In genomic region chr12:55385931-55386330, GRCm38 (mm10) we compare ENCODE assay signal across 10 mouse cellular contexts. TPM values are rescaled to one million over a fixed set of nuclear protein-coding genes. Genes with fewer than 3 reads are reported as not detected.
A peak's percentile ranks its signal among the peaks of the same experiment; 100 is the strongest.
DNase-seq lines count a peak whose midpoint lies in the region; ATAC-seq lines count a peak whose summit lies in the region.
"Had no signal": no experiment of that assay in that cellular context is flagged by ENCODE, and none has a peak within 500 bp of the region (broad histone marks: within the 10 kb centered on the region; RNA-seq: fewer than 3 reads in every experiment).

No protein-coding gene starts in this region.

- no peak for ATAC-seq in kidney, embryonic 14.5 days (ENCODE audit: low FRiP score, low TSS enrichment)
- ATAC-seq: forebrain, embryonic 15.5 days had no signal

- peaks cover 7% of the 10 kb centered on the region; the same call in 1 of the 2 replicates for H3K4me1 ChIP-seq in kidney, embryonic 14.5 days (ENCODE audit: control insufficient read depth, insufficient read depth, low read length)
- H3K4me1 ChIP-seq: forebrain, embryonic 15.5 days had no signal

- no peaks in the 10 kb centered on the region for H3K9me3 ChIP-seq in kidney, embryonic 14.5 days (ENCODE audit: control insufficient read depth, low read length)
- H3K9me3 ChIP-seq: forebrain, embryonic 15.5 days had no signal

- H3K36me3 ChIP-seq in kidney, embryonic 14.5 days (ENCODE audit: control insufficient read depth, insufficient read depth, low read length) = no peaks in the 10 kb centered on the region
- H3K36me3 ChIP-seq: forebrain, embryonic 15.5 days had no signal

- 59% methylated on average over 6 of the region's 6 CpGs for WGBS in kidney, embryonic 14.5 days

- H3K9ac ChIP-seq in kidney, embryonic 14.5 days (ENCODE audit: low read depth, low read length) = no peak overlapping the region
- H3K9ac ChIP-seq: forebrain, embryonic 15.5 days had no signal

- H3K27me3 ChIP-seq in kidney, embryonic 14.5 days (ENCODE audit: control insufficient read depth, insufficient read depth, low read length) = no peaks in the 10 kb centered on the region
- H3K27me3 ChIP-seq: forebrain, embryonic 15.5 days had no signal

- H3K4me3 ChIP-seq in kidney, embryonic 14.5 days (ENCODE audit: low read length) = no peak overlapping the region
- H3K4me3 ChIP-seq: forebrain, embryonic 15.5 days had no signal

- H3K4me2 ChIP-seq in kidney, embryonic 14.5 days (replicated peaks; ENCODE audit: low read depth, low read length) = no peak overlapping the region
- H3K4me2 ChIP-seq: forebrain, embryonic 15.5 days had no signal

- DNase-seq in kidney, postnatal 14 days = peak; percentile 54
- DNase-seq in ES-CJ7 (ENCODE audit: low read depth, low spot score) = peak; percentile 65
- peak; percentile 78 for DNase-seq in ZHBTc4 (ENCODE audit: low read depth, low spot score)
- peak; percentile 57 for DNase-seq in heart, postnatal 25 days (ENCODE audit: low spot score)
- DNase-seq in cerebellum, postnatal 10 days = no peak
- DNase-seq in cerebellum, adult 9-11 months = no peak
- DNase-seq in cerebellum, adult 9-10 months = no peak

- no peak overlapping the region for H3K27ac ChIP-seq in kidney, embryonic 14.5 days (ENCODE audit: low read depth, low read length)
- H3K27ac ChIP-seq: forebrain, embryonic 15.5 days; macrophage had no signal

- intact Hi-C loops in heart, postnatal 25 days (cut with DNase I) = no loop called here

RNA-seq across cellular contexts. Expression of gene Psma6, which starts 1.9 kb away (rescaled TPM):
- 473 and 512 TPM in 2 replicates for polyA plus RNA-seq in kidney, embryonic 14.5 days (2014; fragmentation: Nextera tagmentation; extraction: Ambion mirVana)
- total RNA-seq in heart, postnatal 25 days (2021) = 100 to 1,000 TPM; 150 to 157 TPM

Comparison
In these comparisons a context has a peak if more than half of its experiments do, and no peak if none do; other contexts are left out.
1. DNase-seq: peak in kidney, postnatal 14 days (single experiment), ES-CJ7 (single experiment), ZHBTc4 (single experiment) and heart, postnatal 25 days (single experiment); none in cerebellum, postnatal 10 days (0 of 2), cerebellum, adult 9-11 months (single experiment) and cerebellum, adult 9-10 months (single experiment).